Mouse (Mus musculus) spleen, postnatal 36 days (tissue): ENCODE results near the gene Map4k3.
"Not testable (repeated sequence)": the region's sequence is repeated elsewhere in the genome, so short reads cannot be mapped to it uniquely, and the experiment has no call there.

Source experiments
- DNase-seq, 2 experiments: peaks; one replicate each; pipeline ENCODE4 v3.0.0; 2022; ENCODE audit warnings: low spot score in 2 of 2, mixed read lengths in 1 of 2

Map4k3 gene

GRCm38 (mm10) chr17:80568441-80568840 is 159.8 kb downstream of the Map4k3 start:
- DNase-seq = no peak

- DNase-seq = peak; percentile 67 to 80
Measured at GRCm38 (mm10) chr17:80564611-80564924, 163.7 kb downstream of the Map4k3 start.

- DNase-seq = peak; percentile 69 to 75
Measured at GRCm38 (mm10) chr17:80563762-80564610, 164.3 kb downstream of the Map4k3 start.

- DNase-seq = no peak
Measured at GRCm38 (mm10) chr17:80562792-80563191, 165.5 kb downstream of the Map4k3 start.

GRCm38 (mm10) chr17:80560669-80561401 is 167.4 kb downstream of the Map4k3 start:
- DNase-seq = peak; percentile 70 to 80

- DNase-seq = no peak
Measured at GRCm38 (mm10) chr17:80559745-80560144, 168.5 kb downstream of the Map4k3 start.

GRCm38 (mm10) chr17:80559050-80559449 is 169.2 kb downstream of the Map4k3 start:
- DNase-seq = peak in 1 of 2 experiments; percentile 22

GRCm38 (mm10) chr17:80558583-80558982 is 169.7 kb downstream of the Map4k3 start:
- no peak for DNase-seq

- DNase-seq = no peak
Measured at GRCm38 (mm10) chr17:80557461-80557860, 170.8 kb downstream of the Map4k3 start.

- DNase-seq = peak; percentile 72 to 79
Measured at GRCm38 (mm10) chr17:80553318-80554270, 174.7 kb downstream of the Map4k3 start.

GRCm38 (mm10) chr17:80552653-80553052 is 175.6 kb downstream of the Map4k3 start:
- no peak for DNase-seq

GRCm38 (mm10) chr17:80550981-80551380 is 177.3 kb downstream of the Map4k3 start:
- no peak for DNase-seq

- DNase-seq = no peak
Measured at GRCm38 (mm10) chr17:80546846-80547245, 181.4 kb downstream of the Map4k3 start.

- no peak for DNase-seq
Measured at GRCm38 (mm10) chr17:80546227-80546626, 182.1 kb downstream of the Map4k3 start.

GRCm38 (mm10) chr17:80543646-80544045 is 184.6 kb downstream of the Map4k3 start:
- DNase-seq = no peak

- DNase-seq = no peak
Measured at GRCm38 (mm10) chr17:80537136-80537535, 191.1 kb downstream of the Map4k3 start.

GRCm38 (mm10) chr17:80535633-80536032 is 192.7 kb downstream of the Map4k3 start:
- DNase-seq = no peak

GRCm38 (mm10) chr17:80531351-80531750 is 196.9 kb downstream of the Map4k3 start:
- not testable (repeated sequence) for DNase-seq
